ENCODE assay signal across 26 mouse cellular contexts in the genomic region with DNA sequence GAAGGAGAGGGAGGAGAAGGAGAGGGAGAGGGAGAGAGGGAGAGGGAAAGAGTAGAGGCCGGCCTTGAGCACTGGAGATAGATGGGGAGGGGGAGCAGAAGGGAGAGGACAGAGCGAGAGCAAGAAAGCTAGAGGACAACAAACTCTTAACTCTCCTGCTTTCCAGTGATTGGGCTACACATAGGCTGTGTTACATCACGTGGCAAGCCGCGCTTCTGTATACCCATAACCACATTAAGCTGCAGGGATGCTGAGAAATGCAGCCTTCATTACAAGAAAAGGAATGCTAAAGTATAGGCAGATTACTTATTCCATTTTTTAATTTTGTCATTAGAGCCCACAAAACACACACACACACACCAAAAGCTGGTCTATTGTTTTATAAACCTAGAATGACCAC.
"Had no signal": no experiment of that assay in that cellular context is flagged by ENCODE, and none has a peak within 500 bp of the region (broad histone marks: within the 10 kb centered on the region; RNA-seq: fewer than 3 reads in every experiment).

No protein-coding gene starts in this region.

- H3K36me3 ChIP-seq: heart, embryonic 12.5 days; hindbrain, embryonic 10.5 days; hindbrain, embryonic 12.5 days; intestine, embryonic 15.5 days; limb, embryonic 10.5 days; limb, embryonic 12.5 days; liver, embryonic 13.5 days had no signal

- DNase-seq: gastrocnemius, postnatal 14 days; gastrocnemius, postnatal 36 days; heart, adult 2 months; heart, postnatal 10 days; heart, postnatal 4 days; kidney, adult 18-20 months; kidney, adult 8-10 months; kidney, postnatal 10 days; kidney, postnatal 25 days; kidney, postnatal 4 days; layer of hippocampus, adult 9-11 months; liver; liver, embryonic 13.5 days had no signal

- H3K4me3 ChIP-seq: heart, adult 2 months; heart, embryonic 12.5 days; hindbrain, embryonic 10.5 days; hindbrain, embryonic 12.5 days; intestine, embryonic 15.5 days; layer of hippocampus, adult 2 months; left cerebral cortex, adult 2 months; limb, embryonic 10.5 days; limb, embryonic 12.5 days; liver, embryonic 13.5 days had no signal

- H3K4me1 ChIP-seq: heart, embryonic 12.5 days; hindbrain, embryonic 10.5 days; hindbrain, embryonic 12.5 days; intestine, embryonic 15.5 days; limb, embryonic 10.5 days; limb, embryonic 12.5 days had no signal

- ATAC-seq: hindbrain, embryonic 16.5 days; inflammation-experienced regulatory T-cells, adult 6 months; intestine, embryonic 15.5 days; intestine, postnatal 0 days had no signal

- H3K27ac ChIP-seq: heart, adult 2 months; hindbrain, embryonic 10.5 days; hindbrain, embryonic 12.5 days; hindbrain, embryonic 14.5 days; intestine, embryonic 15.5 days; layer of hippocampus, adult 2 months; left cerebral cortex, adult 2 months; limb, embryonic 10.5 days; limb, embryonic 12.5 days; liver, embryonic 13.5 days had no signal

- H3K27me3 ChIP-seq: heart, embryonic 12.5 days; hindbrain, embryonic 12.5 days; intestine, embryonic 15.5 days; limb, embryonic 12.5 days; liver, embryonic 13.5 days had no signal

- H3K4me2 ChIP-seq: heart, embryonic 12.5 days; hindbrain, embryonic 12.5 days; hindbrain, embryonic 14.5 days; intestine, embryonic 15.5 days; limb, embryonic 12.5 days; liver, embryonic 11.5 days; liver, embryonic 13.5 days had no signal

- H3K9ac ChIP-seq: heart, embryonic 12.5 days; hindbrain, embryonic 12.5 days; hindbrain, embryonic 14.5 days; intestine, embryonic 15.5 days; limb, embryonic 12.5 days; liver, embryonic 13.5 days had no signal

- H3K9me3 ChIP-seq: heart, embryonic 12.5 days; hindbrain, embryonic 10.5 days; hindbrain, embryonic 12.5 days; intestine, embryonic 15.5 days; limb, embryonic 10.5 days; limb, embryonic 12.5 days; liver, embryonic 13.5 days had no signal
